Mouse (Mus musculus) skeletal muscle tissue, adult 2 months (tissue): ENCODE data around the gene Ehf.

ENCODE experiments used
- DNase-seq: peaks from one replicate; pipeline ENCODE4 v3.0.0-alpha.2; 2012; ENCODE audit warnings: low read depth, low spot score

Gene Ehf

GRCm38 (mm10) chr2:103303132-103303531, at the start of gene Ehf:
Gene Ehf (minus strand): TSS chr2:103303278.
- DNase-seq: no peak

GRCm38 (mm10) chr2:103347417-103347891, 44.4 kb upstream of the Ehf start:
- DNase-seq: peak; percentile 70

- no peak for DNase-seq
These were observed 43.7 kb upstream of the Ehf start for GRCm38 (mm10) chr2:103346751-103347289.

GRCm38 (mm10) chr2:103343611-103344010, 40.5 kb upstream of the Ehf start:
- DNase-seq: peak; percentile 12

GRCm38 (mm10) chr2:103342123-103342522, 39.0 kb upstream of the Ehf start:
- DNase-seq: no peak

GRCm38 (mm10) chr2:103341375-103341971, 38.4 kb upstream of the Ehf start:
- DNase-seq: no peak

- DNase-seq: no peak
These were observed 35.6 kb upstream of the Ehf start for GRCm38 (mm10) chr2:103338706-103339105.

- no peak for DNase-seq
These were observed 34.3 kb upstream of the Ehf start for GRCm38 (mm10) chr2:103337370-103337769.

- no peak for DNase-seq
These were observed 33.5 kb upstream of the Ehf start for GRCm38 (mm10) chr2:103336621-103337020.

GRCm38 (mm10) chr2:103336000-103336399, 32.9 kb upstream of the Ehf start:
- no peak for DNase-seq

- DNase-seq: no peak
These were observed 28.7 kb upstream of the Ehf start for GRCm38 (mm10) chr2:103331666-103332191.

- no peak for DNase-seq
These were observed 25.7 kb upstream of the Ehf start for GRCm38 (mm10) chr2:103328731-103329130.

- DNase-seq: no peak
These were observed 22.4 kb upstream of the Ehf start for GRCm38 (mm10) chr2:103325301-103326048.

GRCm38 (mm10) chr2:103324320-103324719, 21.2 kb upstream of the Ehf start:
- no peak for DNase-seq

GRCm38 (mm10) chr2:103322171-103322570, 19.1 kb upstream of the Ehf start:
- no peak for DNase-seq

GRCm38 (mm10) chr2:103321638-103322037, 18.6 kb upstream of the Ehf start:
- DNase-seq: no peak

- DNase-seq: no peak
These were observed 10.9 kb upstream of the Ehf start for GRCm38 (mm10) chr2:103314002-103314401.

- DNase-seq: no peak
These were observed 9.6 kb upstream of the Ehf start for GRCm38 (mm10) chr2:103312640-103313039.

- no peak for DNase-seq
These were observed 7.6 kb upstream of the Ehf start for GRCm38 (mm10) chr2:103310663-103311062.

- no peak for DNase-seq
These were observed 3.6 kb upstream of the Ehf start for GRCm38 (mm10) chr2:103306686-103307085.

- DNase-seq: no peak
These were observed 409 bp downstream of the Ehf start for GRCm38 (mm10) chr2:103302669-103303068.

- no peak for DNase-seq
These were observed 4.2 kb downstream of the Ehf start for GRCm38 (mm10) chr2:103298711-103299463.
